Mouse (Mus musculus) heart, adult 2 months (tissue): ENCODE data around the gene Qsox2.

ENCODE experiments used
- CTCF ChIP-seq: fragments of 200-600 bp; IDR thresholded peaks from 2 replicates; pipeline ENCODE4 v1.8.1; 2022; ENCODE audit warnings: antibody characterized with exemption, mild to moderate bottlenecking, moderate library complexity
- EP300 ChIP-seq: fragments of 200-500 bp; IDR thresholded peaks from 2 replicates; pipeline ENCODE4 v1.6.1; 2011; ENCODE audit warnings: low read depth, low read length, control low read depth; ENCODE audit not compliant: insufficient read depth
- POLR2A ChIP-seq: fragments of 200-500 bp; IDR thresholded peaks from 2 replicates; pipeline ENCODE4 v1.6.1; 2011; ENCODE audit warnings: mild to moderate bottlenecking, low read depth, low read length, control low read depth; ENCODE audit not compliant: insufficient read depth

DNA sequence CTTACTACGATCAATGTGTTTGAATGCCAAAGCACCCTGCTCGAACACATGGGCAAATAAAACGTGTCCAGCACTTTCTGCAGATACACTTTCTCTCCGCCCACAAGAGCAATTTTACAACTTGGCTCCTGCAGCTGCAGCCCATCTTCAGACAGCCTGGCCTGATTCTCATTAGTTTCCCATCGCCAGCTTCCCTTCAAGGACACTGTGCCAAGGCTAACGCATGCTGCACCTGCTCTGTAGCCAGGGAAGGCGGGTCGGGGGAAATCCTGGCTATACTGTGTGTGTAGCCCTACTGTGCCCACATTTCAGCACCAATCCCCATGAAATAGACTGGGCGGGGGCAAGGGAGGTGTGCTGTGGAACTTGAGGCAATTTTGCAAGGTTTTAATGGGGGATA lies 3.0 kb upstream of the Qsox2 start:
- TF ChIP-seq CTCF: no peak
- no peak for TF ChIP-seq POLR2A
- TF ChIP-seq EP300: no peak
